Mouse (Mus musculus): ENCODE data around the gene Acvr2b. TPM values are rescaled to one million over a fixed set of nuclear protein-coding genes. Genes with fewer than 3 reads are reported as not detected.

Acvr2b gene
- polyA plus RNA-seq, 1 experiment, result 5.9 TPM

GRCm38 (mm10) chr9:119382603-119383002, 19.3 kb upstream of the Acvr2b start:
- Histone ChIP-seq H3K27ac (ENCODE audit: insufficient read depth, low read depth, low read length) (no peak overlapping the region), H3K27me3 (ENCODE audit: control insufficient read depth, insufficient read depth, low read length) (no peaks in the 10 kb centered on the region), H3K4me1 (ENCODE audit: control insufficient read depth, insufficient read depth, insufficient read length, low read length) (no peaks in the 10 kb centered on the region), H3K36me3 (ENCODE audit: control insufficient read depth, insufficient read depth, low read length) (peaks cover 5% of the 10 kb centered on the region), H3K4me3 (ENCODE audit: low read depth, low read length) (no peak overlapping the region)
- TF ChIP-seq CTCF (IDR thresholded peaks at IDR 0.05; ENCODE audit: extremely low read depth, insufficient read length, insufficient replicate concordance, low read depth, low read length), result no peak
- no peak for TF ChIP-seq POLR2A (IDR thresholded peaks at IDR 0.05; ENCODE audit: low read depth, low read length)
- 73% methylated on average over 6 of the region's 6 CpGs for WGBS

DNA sequence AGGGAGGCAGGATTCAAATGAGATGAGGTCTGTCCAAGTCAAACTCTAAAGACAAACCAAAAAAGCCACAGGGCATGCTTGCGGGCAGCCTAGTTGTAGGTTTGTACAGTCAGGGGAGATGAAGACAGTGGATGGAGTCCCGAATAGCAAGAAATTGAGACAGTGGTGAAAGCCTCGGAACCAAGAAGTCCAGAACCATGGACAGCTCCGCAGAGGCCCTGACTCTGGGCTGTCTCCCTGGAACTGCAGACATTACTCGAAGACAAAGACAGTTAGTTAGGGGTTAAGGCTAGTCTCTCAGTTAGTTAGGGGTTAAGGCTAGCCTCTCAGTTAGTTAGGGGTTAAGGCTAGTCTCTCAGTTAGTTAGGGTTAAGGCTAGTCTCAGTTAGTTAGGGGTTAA, 13.0 kb upstream of the Acvr2b start:
- 70% methylated on average over 5 of the region's 5 CpGs for WGBS
- no peaks in the 10 kb centered on the region; the same call in 1 of the 2 replicates for H3K36me3 ChIP-seq (ENCODE audit: control insufficient read depth, insufficient read depth, low read length)
- H3K27ac ChIP-seq (ENCODE audit: insufficient read depth, low read depth, low read length), result no peak overlapping the region
- TF ChIP-seq CTCF (IDR thresholded peaks at IDR 0.05; ENCODE audit: extremely low read depth, insufficient read length, insufficient replicate concordance, low read depth, low read length) (no peak), POLR2A (IDR thresholded peaks at IDR 0.05; ENCODE audit: low read depth, low read length) (no peak)
- no peaks in the 10 kb centered on the region for H3K27me3 ChIP-seq (ENCODE audit: control insufficient read depth, insufficient read depth, low read length)
- H3K4me3 ChIP-seq (ENCODE audit: low read depth, low read length), result no peak overlapping the region
- H3K4me1 ChIP-seq (ENCODE audit: control insufficient read depth, insufficient read depth, insufficient read length, low read length), result no peaks in the 10 kb centered on the region

- Histone ChIP-seq H3K27ac (ENCODE audit: insufficient read depth, low read depth, low read length) (no peak overlapping the region), H3K4me1 (ENCODE audit: control insufficient read depth, insufficient read depth, insufficient read length, low read length) (no peaks in the 10 kb centered on the region), H3K4me3 (ENCODE audit: low read depth, low read length) (no peak overlapping the region), H3K27me3 (ENCODE audit: control insufficient read depth, insufficient read depth, low read length) (no peaks in the 10 kb centered on the region), H3K36me3 (ENCODE audit: control insufficient read depth, insufficient read depth, low read length) (no peaks in the 10 kb centered on the region; the same call in 1 of the 2 replicates)
- WGBS, result 91% methylated on average over 2 of the region's 2 CpGs
- TF ChIP-seq CTCF (IDR thresholded peaks at IDR 0.05; ENCODE audit: extremely low read depth, insufficient read length, insufficient replicate concordance, low read depth, low read length), result no peak
- TF ChIP-seq POLR2A (IDR thresholded peaks at IDR 0.05; ENCODE audit: low read depth, low read length), result no peak
Measured at GRCm38 (mm10) chr9:119390214-119390613, 11.7 kb upstream of the Acvr2b start.

DNA sequence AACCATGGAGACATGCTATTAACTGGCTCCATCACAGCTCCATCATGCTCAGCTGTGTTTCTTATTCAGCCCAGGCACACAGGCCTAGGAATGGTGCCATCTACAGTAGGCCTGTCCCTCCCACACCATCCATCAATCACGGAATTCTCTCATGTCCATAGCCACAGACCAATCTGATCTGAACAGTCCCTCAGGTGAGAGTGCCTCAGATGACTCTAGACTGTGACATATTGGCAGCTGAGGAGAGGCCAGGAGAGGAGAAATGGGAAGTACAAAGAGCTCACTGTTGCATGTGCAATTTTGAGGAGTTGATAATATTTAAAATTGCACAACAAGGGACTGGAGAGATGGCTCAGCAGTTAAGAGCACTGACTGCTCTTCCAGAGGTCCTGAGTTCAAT, 7.1 kb upstream of the Acvr2b start:
- WGBS, result 70% methylated on average over 1 of the region's 1 CpGs
- TF ChIP-seq POLR2A (IDR thresholded peaks at IDR 0.05; ENCODE audit: low read depth, low read length) (no peak), CTCF (IDR thresholded peaks at IDR 0.05; ENCODE audit: extremely low read depth, insufficient read length, insufficient replicate concordance, low read depth, low read length) (no peak)
- Histone ChIP-seq H3K4me3 (ENCODE audit: low read depth, low read length) (no peak overlapping the region), H3K27ac (ENCODE audit: insufficient read depth, low read depth, low read length) (no peak overlapping the region), H3K4me1 (ENCODE audit: control insufficient read depth, insufficient read depth, insufficient read length, low read length) (no peaks in the 10 kb centered on the region), H3K27me3 (ENCODE audit: control insufficient read depth, insufficient read depth, low read length) (no peaks in the 10 kb centered on the region), H3K36me3 (ENCODE audit: control insufficient read depth, insufficient read depth, low read length) (no peaks in the 10 kb centered on the region)

DNA sequence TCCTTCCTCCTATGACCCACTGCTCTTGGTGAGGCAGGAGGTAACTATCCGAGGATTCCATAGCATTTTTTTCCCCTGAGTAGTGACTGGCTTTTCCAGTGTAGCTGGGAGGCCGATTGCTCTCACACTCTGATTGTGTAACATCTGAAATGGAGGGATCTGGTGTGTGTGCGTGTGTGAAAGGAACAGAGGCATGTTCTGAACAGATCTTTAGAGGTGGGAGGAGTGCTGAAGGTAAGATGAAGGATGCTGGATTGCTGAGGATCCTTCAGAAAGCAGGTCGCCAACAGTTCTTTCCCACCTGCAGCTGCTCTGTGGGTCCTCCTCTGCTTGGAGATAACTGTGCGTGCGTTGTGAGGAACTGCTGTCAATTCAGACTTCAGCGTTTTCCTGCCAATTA, 567 bp upstream of the Acvr2b start:
- H3K36me3 ChIP-seq (ENCODE audit: control insufficient read depth, insufficient read depth, low read length), result no peaks in the 10 kb centered on the region
- no peak for TF ChIP-seq POLR2A (IDR thresholded peaks at IDR 0.05; ENCODE audit: low read depth, low read length)
- no peak for TF ChIP-seq CTCF (IDR thresholded peaks at IDR 0.05; ENCODE audit: extremely low read depth, insufficient read length, insufficient replicate concordance, low read depth, low read length)
- 0 out of 2 replicates have a peak overlapping the region, but pooled peaks have one; percentile 17 for H3K27ac ChIP-seq (ENCODE audit: insufficient read depth, low read depth, low read length)
- under 1% methylated on average over 7 of the region's 7 CpGs for WGBS
- no peaks in the 10 kb centered on the region for H3K27me3 ChIP-seq (ENCODE audit: control insufficient read depth, insufficient read depth, low read length)
- H3K4me3 ChIP-seq (ENCODE audit: low read depth, low read length), result peak overlapping the region; percentile 98
- peaks cover 10% of the 10 kb centered on the region for H3K4me1 ChIP-seq (ENCODE audit: control insufficient read depth, insufficient read depth, insufficient read length, low read length)

DNA sequence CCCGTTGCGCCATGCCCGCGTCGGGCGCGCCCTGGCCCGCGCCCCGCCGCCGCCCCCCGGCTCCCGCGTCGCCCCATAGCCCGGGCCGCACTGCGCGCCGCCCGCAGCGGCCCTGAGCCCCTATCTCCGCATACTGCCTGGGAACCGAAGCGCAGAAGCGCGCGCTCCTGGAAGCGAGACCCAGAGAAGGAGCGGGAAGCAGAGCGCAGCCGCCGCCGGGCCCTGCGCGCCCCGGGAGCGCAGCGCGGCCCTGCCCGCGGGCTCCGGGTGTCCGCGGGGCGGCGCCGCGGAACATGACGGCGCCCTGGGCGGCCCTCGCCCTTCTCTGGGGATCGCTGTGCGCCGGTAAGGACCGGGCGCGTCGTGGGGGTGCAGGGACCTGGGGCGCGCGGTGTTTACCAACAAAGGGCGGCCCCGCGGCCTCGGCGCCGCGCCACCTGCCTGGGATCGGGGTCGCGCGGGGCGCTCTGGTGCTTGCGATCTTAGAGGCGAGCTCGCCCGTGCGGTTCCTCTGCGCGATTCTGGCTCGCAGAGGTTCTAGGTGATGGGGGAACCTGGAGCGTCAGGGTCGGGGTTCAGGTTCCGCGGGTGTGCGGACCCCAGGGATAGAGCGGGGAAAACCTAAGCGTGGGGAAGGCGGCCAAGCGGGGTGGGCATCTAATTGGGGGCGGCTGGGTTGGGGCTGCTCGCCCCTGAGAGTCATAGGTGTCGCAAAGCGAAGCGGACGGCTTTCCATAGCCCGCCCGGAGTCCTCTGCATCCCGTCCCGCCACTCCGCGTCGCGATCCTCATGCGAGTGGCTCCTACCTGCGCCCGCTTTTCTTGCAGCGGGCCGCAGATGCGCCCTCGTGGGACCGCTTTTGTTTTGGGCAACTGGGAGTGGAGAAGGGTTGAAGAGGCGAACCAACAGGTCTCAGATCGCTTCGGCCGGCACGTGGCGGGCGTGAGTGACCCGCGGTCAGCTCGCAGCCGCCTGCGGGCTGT, 626 bp downstream of the Acvr2b start:
- Histone ChIP-seq H3K4me3 (ENCODE audit: low read depth, low read length) (peak overlapping the region; percentile 98), H3K27me3 (ENCODE audit: control insufficient read depth, insufficient read depth, low read length) (no peaks in the 10 kb centered on the region), H3K36me3 (ENCODE audit: control insufficient read depth, insufficient read depth, low read length) (no peaks in the 10 kb centered on the region), H3K4me1 (ENCODE audit: control insufficient read depth, insufficient read depth, insufficient read length, low read length) (peaks cover 10% of the 10 kb centered on the region), H3K27ac (ENCODE audit: insufficient read depth, low read depth, low read length) (peak overlapping the region; percentile 72)
- 1% methylated on average over 99 of the region's 127 CpGs for WGBS
- TF ChIP-seq POLR2A (IDR thresholded peaks at IDR 0.05; ENCODE audit: low read depth, low read length) (no peak), CTCF (IDR thresholded peaks at IDR 0.05; ENCODE audit: extremely low read depth, insufficient read length, insufficient replicate concordance, low read depth, low read length) (no peak)

- Histone ChIP-seq H3K36me3 (ENCODE audit: control insufficient read depth, insufficient read depth, low read length) (no peaks in the 10 kb centered on the region), H3K27ac (ENCODE audit: insufficient read depth, low read depth, low read length) (no peak overlapping the region), H3K4me3 (ENCODE audit: low read depth, low read length) (peak overlapping the region; percentile 98), H3K27me3 (ENCODE audit: control insufficient read depth, insufficient read depth, low read length) (no peaks in the 10 kb centered on the region), H3K4me1 (ENCODE audit: control insufficient read depth, insufficient read depth, insufficient read length, low read length) (peaks cover 10% of the 10 kb centered on the region)
- TF ChIP-seq CTCF (IDR thresholded peaks at IDR 0.05; ENCODE audit: extremely low read depth, insufficient read length, insufficient replicate concordance, low read depth, low read length) (no peak), POLR2A (IDR thresholded peaks at IDR 0.05; ENCODE audit: low read depth, low read length) (no peak)
- WGBS, result under 1% methylated on average over 26 of the region's 26 CpGs
Measured at GRCm38 (mm10) chr9:119403236-119403641, 1.3 kb downstream of the Acvr2b start.

Data from small intestine, adult 2 months (tissue).